Comparison of ENCODE assay signal across 11 mouse cellular contexts in the genomic region with DNA sequence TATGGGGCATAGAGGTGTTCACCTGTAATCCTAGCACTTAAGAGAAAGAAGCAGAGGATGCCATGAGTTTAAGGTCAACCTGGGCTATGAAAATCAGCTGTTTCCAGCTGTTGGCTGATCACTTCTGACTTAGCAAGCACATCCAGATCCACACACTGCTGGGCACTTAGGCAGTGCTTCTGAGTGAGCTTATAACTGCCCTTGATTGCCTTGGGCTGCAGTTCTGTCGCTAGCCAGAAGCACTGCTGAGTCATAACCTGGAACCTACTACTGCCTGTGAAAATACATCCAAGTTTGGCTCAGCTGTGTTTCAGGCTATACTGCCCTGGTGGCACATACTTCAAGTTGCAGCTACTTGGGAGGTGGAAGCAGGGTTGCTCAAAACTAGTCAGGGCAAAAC. TPM values are rescaled to one million over a fixed set of nuclear protein-coding genes. Genes with fewer than 3 reads are reported as not detected.
DNase-seq lines count a peak whose midpoint lies in the region; ATAC-seq lines count a peak whose summit lies in the region.
"Had no signal": no experiment of that assay in that cellular context is flagged by ENCODE, and none has a peak within 500 bp of the region (broad histone marks: within the 10 kb centered on the region; RNA-seq: fewer than 3 reads in every experiment).

No protein-coding gene starts in this region.

- H3K4me3 ChIP-seq in heart, embryonic 15.5 days: no peak overlapping the region
- H3K4me3 ChIP-seq in liver, embryonic 11.5 days (ENCODE audit: low read depth, low read length): no peak overlapping the region
- H3K4me3 ChIP-seq: midbrain, embryonic 10.5 days had no signal

- no peak overlapping the region for H3K4me2 ChIP-seq in heart, embryonic 15.5 days
- no peak overlapping the region for H3K4me2 ChIP-seq in liver, embryonic 11.5 days

- peaks cover 16% of the 10 kb centered on the region for H3K4me1 ChIP-seq in heart, embryonic 15.5 days (replicated peaks)
- H3K4me1 ChIP-seq in liver, embryonic 11.5 days (replicated peaks; ENCODE audit: control insufficient read depth, insufficient read depth, low read length): no peaks in the 10 kb centered on the region
- H3K4me1 ChIP-seq: midbrain, embryonic 10.5 days had no signal

- no peak for DNase-seq in heart, adult 8-10 months (ENCODE audit: low spot score)
- DNase-seq in 3134 (ENCODE audit: extremely low read depth, insufficient read length, low spot score) (peak; percentile 52), 3T3-L1 (ENCODE audit: low read depth, low spot score) (peak; percentile 86)
- peak; percentile 59 to 67 for DNase-seq in cerebellum, postnatal 25 days
- DNase-seq in thymus, postnatal 10 days (ENCODE audit: low spot score in 2 of 2): no peak
- DNase-seq in liver, embryonic 11.5 days (ENCODE audit: low spot score): no peak
- DNase-seq: kidney, adult 11 months; right cerebral cortex, postnatal 25 days had no signal

- H3K9ac ChIP-seq in heart, embryonic 15.5 days: no peak overlapping the region
- H3K9ac ChIP-seq in liver, embryonic 11.5 days (ENCODE audit: low read depth, low read length): no peak overlapping the region

- H3K9me3 ChIP-seq in heart, embryonic 15.5 days (replicated peaks): no peaks in the 10 kb centered on the region
- no peaks in the 10 kb centered on the region for H3K9me3 ChIP-seq in liver, embryonic 11.5 days (ENCODE audit: control insufficient read depth, low read length)

- WGBS in heart, embryonic 15.5 days: 35% methylated on average over 1 of the region's 1 CpGs
- 53% methylated on average over 1 of the region's 1 CpGs for WGBS in liver, embryonic 11.5 days

- no peaks in the 10 kb centered on the region for H3K27me3 ChIP-seq in heart, embryonic 15.5 days
- no peaks in the 10 kb centered on the region for H3K27me3 ChIP-seq in liver, embryonic 11.5 days (replicated peaks; ENCODE audit: control insufficient read depth, insufficient read depth, low read length)

- H3K36me3 ChIP-seq in heart, embryonic 15.5 days: peaks cover 65% of the 10 kb centered on the region
- H3K36me3 ChIP-seq in liver, embryonic 11.5 days (ENCODE audit: control insufficient read depth, insufficient read depth, low read length): peaks cover 29% of the 10 kb centered on the region

- ATAC-seq in heart, embryonic 15.5 days (replicated peaks; ENCODE audit: insufficient number of reproducible peaks, insufficient read depth, low FRiP score, low read depth): no peak
- ATAC-seq in liver, embryonic 11.5 days (replicated peaks; ENCODE audit: low FRiP score): no peak
- ATAC-seq in megakaryocyte, adult 5-6 weeks (ENCODE audit: poor library complexity, severe bottlenecking): no peak

- H3K27ac ChIP-seq in heart, embryonic 15.5 days: peak overlapping the region; percentile 62
- no peak overlapping the region for H3K27ac ChIP-seq in liver, embryonic 11.5 days (ENCODE audit: low read depth, low read length)
- H3K27ac ChIP-seq: midbrain, embryonic 10.5 days had no signal

RNA-seq across cellular contexts. Expression of gene Iqck, which starts 13.8 kb away (rescaled TPM):
- 1.0 and 1.5 TPM in 2 replicates for polyA plus RNA-seq in heart, embryonic 15.5 days (2015; fragmentation: Nextera tagmentation; extraction: Ambion mirVana)
- under 1 TPM; 0.32 to 0.72 (median 0.49) TPM for total RNA-seq in heart, adult 8-10 months (2022)
- 1.2 and 1.6 TPM in 2 replicates for polyA plus RNA-seq in liver, embryonic 11.5 days (2014; fragmentation: Nextera tagmentation; extraction: Ambion mirVana)
- total RNA-seq in megakaryocyte, adult 5-6 weeks (2015): 0.48 TPM in 1 of 2 replicates, not detected in the other
- 0.40 TPM in 1 of 2 replicates, not detected in the other for total RNA-seq in megakaryocyte, adult 5-6 weeks (2017)

RNA-seq across cellular contexts. Expression of gene Knop1, which starts 14.3 kb away (rescaled TPM):
- 48.9 and 52.0 TPM in 2 replicates for polyA plus RNA-seq in heart, embryonic 15.5 days (2015; fragmentation: Nextera tagmentation; extraction: Ambion mirVana)
- total RNA-seq in heart, adult 8-10 months (2022): 10 to 100 TPM; 13.0 to 14.8 (median 14.0) TPM
- 95.9 and 112 TPM in 2 replicates for polyA plus RNA-seq in liver, embryonic 11.5 days (2014; fragmentation: Nextera tagmentation; extraction: Ambion mirVana)
- 12.1 and 13.2 TPM in 2 replicates for total RNA-seq in megakaryocyte, adult 5-6 weeks (2015)
- total RNA-seq in megakaryocyte, adult 5-6 weeks (2017): 20.2 and 40.0 TPM in 2 replicates

Comparison
In these comparisons a context has a peak if more than half of its experiments do, and no peak if none do; other contexts are left out.
1. DNase-seq: peak in 3134 (single experiment), 3T3-L1 (single experiment) and cerebellum, postnatal 25 days (2 of 2); none in heart, adult 8-10 months (single experiment), thymus, postnatal 10 days (0 of 2) and liver, embryonic 11.5 days (single experiment).